Mouse (Mus musculus) lung, postnatal 36 days (tissue): ENCODE measurements around the gene Mark2.

Experiments used
- DNase-seq: peaks from one replicate; pipeline ENCODE4 v3.0.0; 2022; ENCODE audit warnings: mixed read lengths

The Mark2 gene

GRCm38 (mm10) chr19:7321391-7321790 is 20.3 kb downstream of the Mark2 start:
- no peak for DNase-seq

- DNase-seq: no peak
These were observed 21.5 kb downstream of the Mark2 start for GRCm38 (mm10) chr19:7320181-7320580.

GRCm38 (mm10) chr19:7317716-7318115 is 23.9 kb downstream of the Mark2 start:
- no peak for DNase-seq

- DNase-seq: no peak
These were observed 24.8 kb downstream of the Mark2 start for GRCm38 (mm10) chr19:7316822-7317221.

GRCm38 (mm10) chr19:7315587-7315984 is 26.1 kb downstream of the Mark2 start:
- DNase-seq: no peak

- DNase-seq: peak; percentile 52
These were observed 26.6 kb downstream of the Mark2 start for GRCm38 (mm10) chr19:7314976-7315586.

GRCm38 (mm10) chr19:7313660-7314059 is 28.0 kb downstream of the Mark2 start:
- DNase-seq: no peak

GRCm38 (mm10) chr19:7311306-7311705 is 30.4 kb downstream of the Mark2 start:
- DNase-seq: peak; percentile 61

- DNase-seq: peak; percentile 79
These were observed 31.0 kb downstream of the Mark2 start for GRCm38 (mm10) chr19:7310704-7311103.

GRCm38 (mm10) chr19:7309738-7310330 is 31.8 kb downstream of the Mark2 start:
- no peak for DNase-seq

- DNase-seq: peak; percentile 89
These were observed 33.5 kb downstream of the Mark2 start for GRCm38 (mm10) chr19:7307995-7308770.

GRCm38 (mm10) chr19:7306968-7307367 is 34.7 kb downstream of the Mark2 start:
- peak; percentile 68 for DNase-seq

GRCm38 (mm10) chr19:7305380-7306310 is 36.0 kb downstream of the Mark2 start:
- DNase-seq: no peak

GRCm38 (mm10) chr19:7304801-7305200 is 36.9 kb downstream of the Mark2 start:
- DNase-seq: peak; percentile 48

GRCm38 (mm10) chr19:7303796-7304195 is 37.9 kb downstream of the Mark2 start:
- no peak for DNase-seq

GRCm38 (mm10) chr19:7302493-7302797 is 39.2 kb downstream of the Mark2 start:
- peak; percentile 43 for DNase-seq

- peak; percentile 44 for DNase-seq
These were observed 39.8 kb downstream of the Mark2 start for GRCm38 (mm10) chr19:7301647-7302492.

GRCm38 (mm10) chr19:7300078-7300477 is 41.6 kb downstream of the Mark2 start:
- no peak for DNase-seq

GRCm38 (mm10) chr19:7299052-7299451 is 42.6 kb downstream of the Mark2 start:
- no peak for DNase-seq

GRCm38 (mm10) chr19:7295959-7296358 is 45.7 kb downstream of the Mark2 start:
- DNase-seq: no peak

GRCm38 (mm10) chr19:7295071-7295658 is 46.5 kb downstream of the Mark2 start:
- DNase-seq: peak; percentile 82
